Mouse (Mus musculus) hindbrain, postnatal 0 days (tissue): Measurements from ENCODE around the gene Tm4sf5. TPM values are rescaled to one million over a fixed set of nuclear protein-coding genes. Genes with fewer than 3 reads are reported as not detected.

ENCODE experiments used
- ATAC-seq: fragments of 200-750 bp; cut with Nextera tagmentation; 2 replicates; pipeline ENCODE4 v1.8.0; 2017; ENCODE audit warnings: mild to moderate bottlenecking, moderate TSS enrichment, moderate library complexity
- DNase-seq: peaks from one replicate; pipeline ENCODE4 v3.0.0-alpha.2; 2015; ENCODE audit warnings: low spot score
- H3K27ac ChIP-seq: fragments of 300-500 bp; sonication (generic); 2 replicates; pipeline ENCODE4 v1.5.1; 2014; ENCODE audit warnings: mild to moderate bottlenecking
- H3K27me3 ChIP-seq: fragments of 300-500 bp; sonication (generic); 2 replicates; pipeline ENCODE4 v1.6.1; 2014; ENCODE audit warnings: low read length, mixed read lengths; ENCODE audit not compliant: insufficient read depth
- H3K36me3 ChIP-seq: fragments of 300-500 bp; sonication (generic); 2 replicates; pipeline ENCODE4 v1.6.1; 2014; ENCODE audit warnings: low read length, mixed read lengths; ENCODE audit not compliant: insufficient read depth
- H3K4me1 ChIP-seq: fragments of 300-500 bp; sonication (generic); 2 replicates; pipeline ENCODE4 v1.6.1; 2014; ENCODE audit warnings: antibody characterized with exemption, low read length, mixed read lengths; ENCODE audit not compliant: insufficient read depth
- H3K4me2 ChIP-seq: fragments of 300-500 bp; sonication (generic); 2 replicates; pipeline ENCODE4 v1.6.1; 2014; ENCODE audit warnings: low read depth, mild to moderate bottlenecking, low read length, moderate library complexity, mixed read lengths
- H3K4me3 ChIP-seq: fragments of 300-500 bp; sonication (generic); 2 replicates; pipeline ENCODE4 v1.5.1; 2014; ENCODE audit warnings: low read length
- H3K9ac ChIP-seq: fragments of 300-500 bp; sonication (generic); replicated peaks from 2 replicates; pipeline ENCODE4 v1.6.1; 2014; ENCODE audit warnings: mild to moderate bottlenecking, low read length, moderate library complexity, mixed read lengths
- H3K9me3 ChIP-seq: fragments of 300-500 bp; sonication (generic); 2 replicates; pipeline ENCODE4 v1.6.1; 2016; ENCODE audit warnings: low read length, mixed read lengths
- CTCF ChIP-seq: IDR thresholded peaks from 2 replicates; pipeline ENCODE4 v1.5.1; 2016; ENCODE audit warnings: antibody characterized with exemption, control low read depth, low read depth
- WGBS: fragments of 180-500 bp; shearing (Covaris S2); extraction: QIAGEN DNeasy Blood & Tissue Kit; methylation state at CpG from one replicate; pipeline ENCODE4 v1.1.7; 2014; 5-methylcytosine and 5-hydroxymethylcytosine counted together
- polyA plus RNA-seq: library from polyadenylated mRNA; unstranded; fragments of >200 nt; fragmentation: Nextera tagmentation; extraction: Ambion mirVana; gene quantifications from 2 replicates; pipeline ENCODE4 v1.2.1, GENCODE M21; 2015
- total RNA-seq: library from RNA; depleted of rRNA; stranded (reverse); fragments of >200 nt; gene quantifications from 2 replicates; pipeline ENCODE4 v1.2.3, GENCODE M21; 2014

The Tm4sf5 gene
- total and polyA plus RNA-seq, 2 experiments from 2014 or later: 6.9 to 17.1 TPM

DNA sequence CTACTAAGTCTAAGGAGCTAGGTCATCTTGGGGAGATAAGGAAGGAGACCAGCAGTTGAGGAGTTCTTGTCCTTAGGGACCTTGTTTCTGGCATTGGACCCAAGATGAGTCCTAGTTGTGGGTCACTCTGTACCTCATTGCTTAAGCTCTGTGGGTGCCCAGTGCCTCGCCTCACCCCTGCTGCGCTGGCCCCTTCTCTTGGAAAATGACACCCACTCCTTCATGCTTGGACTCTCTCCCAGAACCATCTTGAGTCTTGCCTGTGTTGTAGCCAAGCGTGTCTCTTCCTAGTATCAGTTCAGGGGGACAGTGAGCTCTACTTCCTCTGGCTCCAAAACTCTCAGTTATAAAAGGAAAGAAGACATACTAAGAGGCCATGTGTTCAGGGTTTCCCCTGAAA is 15.9 kb upstream of the Tm4sf5 start:
- H3K4me2 ChIP-seq: no peak overlapping the region
- no peak overlapping the region for H3K27ac ChIP-seq
- WGBS: 87% methylated on average over 3 of the region's 3 CpGs
- H3K4me3 ChIP-seq: no peak overlapping the region
- ATAC-seq (no peak), DNase-seq (no peak)
- H3K36me3 ChIP-seq: no peaks in the 10 kb centered on the region
- no peaks in the 10 kb centered on the region for H3K27me3 ChIP-seq
- no peak for TF ChIP-seq CTCF
- no peaks in the 10 kb centered on the region for H3K9me3 ChIP-seq
- no peaks in the 10 kb centered on the region for H3K4me1 ChIP-seq
- H3K9ac ChIP-seq: no peak overlapping the region

DNA sequence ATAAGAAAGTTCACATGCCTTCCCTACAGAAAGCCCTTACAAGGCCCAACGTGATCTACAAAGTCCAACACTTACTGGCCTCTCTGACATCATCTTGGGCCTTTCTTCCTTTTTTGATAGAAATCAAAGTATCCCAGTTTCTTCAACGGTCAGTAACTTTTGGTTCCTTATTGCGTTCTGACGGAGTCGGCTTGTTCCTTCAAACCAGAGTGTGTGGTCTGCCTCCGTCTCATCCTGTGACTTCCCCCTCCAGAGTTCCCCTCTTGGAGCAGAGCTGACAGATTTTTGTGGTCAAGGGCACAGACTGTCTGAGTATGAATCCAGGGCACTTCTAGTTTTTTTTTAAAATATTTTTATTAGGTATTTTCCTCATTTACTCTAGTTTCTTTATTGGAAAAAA is 15.4 kb upstream of the Tm4sf5 start:
- no peaks in the 10 kb centered on the region for H3K9me3 ChIP-seq
- no peak overlapping the region for H3K9ac ChIP-seq
- no peak overlapping the region for H3K4me3 ChIP-seq
- H3K27ac ChIP-seq: no peak overlapping the region
- no peaks in the 10 kb centered on the region for H3K4me1 ChIP-seq
- no peak overlapping the region for H3K4me2 ChIP-seq
- TF ChIP-seq CTCF: no peak
- ATAC-seq (no peak), DNase-seq (no peak)
- 87% methylated on average over 6 of the region's 6 CpGs for WGBS
- H3K27me3 ChIP-seq: no peaks in the 10 kb centered on the region
- no peaks in the 10 kb centered on the region for H3K36me3 ChIP-seq

DNA sequence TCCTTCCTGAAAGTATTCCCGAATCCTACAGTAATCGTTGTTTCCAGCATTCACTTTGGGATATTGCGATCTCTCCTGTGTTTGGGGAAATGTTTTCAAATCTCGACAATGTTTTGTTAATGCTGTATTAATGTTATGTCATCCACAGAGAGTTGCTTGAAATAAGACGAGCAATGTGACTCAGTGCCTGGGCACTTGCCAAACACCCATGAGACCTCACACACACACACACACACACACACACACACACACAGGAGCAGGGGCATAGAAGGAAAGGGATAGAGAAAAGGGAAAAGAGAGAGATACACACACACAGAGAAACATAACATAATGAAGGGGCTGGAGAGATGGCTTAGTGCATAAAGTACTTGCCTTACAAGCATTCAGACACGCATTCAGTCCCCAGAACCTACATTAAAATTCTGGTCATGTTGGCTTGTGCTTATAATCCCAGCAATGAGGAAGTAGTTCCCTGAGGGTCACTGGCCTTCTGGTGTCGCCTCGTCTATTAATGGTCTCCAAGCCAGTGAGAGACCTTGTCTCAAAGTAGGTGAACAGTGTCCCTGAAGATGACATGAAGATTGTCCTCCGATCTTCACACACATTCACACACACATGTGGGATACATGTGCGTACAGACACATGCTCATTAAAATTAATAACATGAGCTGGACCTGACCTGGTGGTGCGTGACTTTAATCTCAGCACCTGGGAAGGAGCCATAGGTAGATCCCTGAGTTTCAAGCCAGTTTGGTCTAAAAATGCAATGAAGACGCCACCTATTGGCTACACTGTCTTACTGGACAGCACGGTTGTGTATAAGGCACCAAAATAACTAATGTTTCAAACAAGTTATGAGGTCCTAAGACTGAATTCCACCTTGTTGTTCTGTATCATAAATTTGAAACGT is 5.2 kb upstream of the Tm4sf5 start:
- Histone ChIP-seq H3K4me2 (no peak overlapping the region), H3K9ac (no peak overlapping the region), H3K36me3 (no peaks in the 10 kb centered on the region), H3K9me3 (no peaks in the 10 kb centered on the region), H3K27ac (no peak overlapping the region), H3K4me3 (no peak overlapping the region), H3K27me3 (no peaks in the 10 kb centered on the region), H3K4me1 (no peaks in the 10 kb centered on the region)
- DNase-seq (peak; percentile 13), ATAC-seq (no peak)
- WGBS: 68% methylated on average over 14 of the region's 14 CpGs
- peak; percentile 45 for TF ChIP-seq CTCF

DNA sequence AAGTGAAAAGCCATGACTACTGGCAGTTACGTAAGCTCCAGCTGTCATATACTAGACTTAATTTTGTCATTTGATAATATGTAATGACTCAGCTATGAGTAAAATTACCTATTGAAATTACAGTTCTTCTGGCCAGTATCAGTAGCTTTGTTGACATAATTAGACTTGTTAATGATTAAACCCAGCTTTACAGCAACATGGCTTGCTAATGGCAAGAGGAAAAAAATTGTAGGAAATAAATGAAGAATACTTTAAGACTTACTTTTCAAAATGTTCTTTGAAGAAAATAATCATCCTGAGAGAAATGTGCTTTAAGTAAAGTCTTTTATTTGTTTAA is 4.6 kb upstream of the Tm4sf5 start:
- DNase-seq: no peak
- Histone ChIP-seq H3K9me3 (no peaks in the 10 kb centered on the region), H3K4me2 (no peak overlapping the region), H3K4me3 (no peak overlapping the region), H3K9ac (no peak overlapping the region), H3K4me1 (no peaks in the 10 kb centered on the region), H3K27ac (no peak overlapping the region), H3K27me3 (no peaks in the 10 kb centered on the region), H3K36me3 (no peaks in the 10 kb centered on the region)
- no peak for TF ChIP-seq CTCF
- 92% methylated on average over 1 of the region's 1 CpGs for WGBS
- no peak for ATAC-seq

DNA sequence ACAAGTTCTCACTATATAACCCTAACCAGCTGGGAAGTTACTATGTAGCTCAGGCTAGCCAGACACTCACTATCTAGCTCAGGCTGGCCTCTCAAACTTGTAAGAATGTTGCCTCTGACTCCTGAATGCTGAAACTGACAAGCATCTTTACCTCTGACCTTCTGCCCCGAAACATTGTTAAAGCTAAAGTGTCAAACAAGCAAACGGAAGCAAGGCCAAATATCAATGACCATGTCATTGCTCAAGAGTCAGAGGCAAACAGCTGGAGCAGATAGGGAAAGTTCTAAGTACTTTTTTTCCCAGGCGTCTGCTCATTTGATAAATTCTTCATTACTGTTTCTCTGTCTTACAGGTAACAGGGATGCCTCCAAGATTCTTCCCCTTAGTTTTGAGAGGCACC is 3.0 kb upstream of the Tm4sf5 start:
- no peak for TF ChIP-seq CTCF
- ATAC-seq (no peak), DNase-seq (no peak)
- WGBS: 67% methylated on average over 3 of the region's 3 CpGs
- Histone ChIP-seq H3K4me1 (no peaks in the 10 kb centered on the region), H3K4me2 (no peak overlapping the region), H3K36me3 (no peaks in the 10 kb centered on the region), H3K27ac (no peak overlapping the region), H3K4me3 (no peak overlapping the region), H3K9me3 (no peaks in the 10 kb centered on the region), H3K9ac (no peak overlapping the region), H3K27me3 (no peaks in the 10 kb centered on the region)

DNA sequence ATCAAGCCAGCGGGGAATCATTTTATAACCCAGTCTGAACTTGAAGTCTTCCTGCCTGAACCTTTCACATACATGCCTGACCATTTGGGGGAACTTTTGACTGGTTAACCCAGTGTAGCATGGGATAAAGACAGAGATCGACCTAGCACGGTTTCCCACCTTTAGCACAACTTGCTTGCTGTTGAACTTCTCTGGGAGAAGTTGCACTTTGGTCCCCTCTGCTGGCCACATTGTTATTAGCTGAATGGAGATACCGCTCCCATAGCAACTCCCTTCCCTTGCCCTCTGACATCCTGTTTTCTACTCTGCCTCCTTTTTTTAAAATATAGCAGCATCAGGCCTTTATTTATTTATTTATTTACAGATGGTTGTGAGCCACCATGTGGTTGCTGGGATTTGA is 1.3 kb downstream of the Tm4sf5 start:
- H3K36me3 ChIP-seq: no peaks in the 10 kb centered on the region
- DNase-seq (peak; percentile 70), ATAC-seq (no peak)
- H3K27me3 ChIP-seq: no peaks in the 10 kb centered on the region
- no peak overlapping the region for H3K4me2 ChIP-seq
- H3K27ac ChIP-seq: no peak overlapping the region
- H3K9ac ChIP-seq: no peak overlapping the region
- H3K4me3 ChIP-seq: no peak overlapping the region
- TF ChIP-seq CTCF: peak; percentile 76
- 0 out of 2 replicates have a peak, but pooled peaks cover 6% of the 10 kb centered on the region for H3K4me1 ChIP-seq
- H3K9me3 ChIP-seq: no peaks in the 10 kb centered on the region
- 29% methylated on average over 4 of the region's 4 CpGs for WGBS

DNA sequence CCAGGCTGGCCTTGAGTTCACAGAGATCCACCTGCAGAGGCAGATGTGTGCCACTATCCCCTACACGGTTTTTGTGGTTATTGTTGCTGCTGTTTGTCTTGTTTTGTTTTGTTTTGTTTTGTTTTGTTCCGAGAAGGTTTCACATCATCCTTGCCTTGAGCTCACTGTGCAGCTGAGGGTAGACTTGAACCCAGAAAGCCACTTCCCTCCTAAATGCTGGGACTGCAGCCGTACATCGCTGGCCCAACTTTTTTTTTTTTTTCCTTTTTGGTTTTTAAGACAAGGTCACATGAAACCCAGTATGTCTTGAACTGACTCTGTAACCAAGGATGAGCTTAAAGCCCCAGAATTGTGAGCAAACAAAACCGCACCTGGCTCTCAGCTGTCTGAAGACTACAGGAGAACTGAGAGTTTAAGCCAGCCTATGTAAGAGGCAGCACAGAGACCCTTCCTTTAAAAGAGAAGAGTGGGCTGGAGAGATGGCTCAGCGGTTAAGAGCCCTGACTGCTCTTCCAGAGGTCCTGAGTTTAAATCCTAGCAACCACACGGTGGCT is 2.0 kb downstream of the Tm4sf5 start:
- DNase-seq (no peak), ATAC-seq (no peak)
- no peaks in the 10 kb centered on the region for H3K36me3 ChIP-seq
- TF ChIP-seq CTCF: no peak
- 0 out of 2 replicates have a peak, but pooled peaks cover 6% of the 10 kb centered on the region for H3K4me1 ChIP-seq
- H3K27me3 ChIP-seq: no peaks in the 10 kb centered on the region
- no peaks in the 10 kb centered on the region for H3K9me3 ChIP-seq
- no peak overlapping the region for H3K9ac ChIP-seq
- no peak overlapping the region for H3K4me3 ChIP-seq
- no peak overlapping the region for H3K27ac ChIP-seq
- no peak overlapping the region for H3K4me2 ChIP-seq
- WGBS: 69% methylated on average over 7 of the region's 7 CpGs
